In genomic region chr5:141207061-141207460, GRCm38 (mm10) we compare ENCODE assay signal across 13 mouse cellular contexts. TPM values are rescaled to one million over a fixed set of nuclear protein-coding genes. Genes with fewer than 3 reads are reported as not detected.
DNase-seq lines count a peak whose midpoint lies in the region; ATAC-seq lines count a peak whose summit lies in the region.
"Had no signal": no experiment of that assay in that cellular context is flagged by ENCODE, and none has a peak within 500 bp of the region (broad histone marks: within the 10 kb centered on the region; RNA-seq: fewer than 3 reads in every experiment).

No protein-coding gene starts in this region.

- ATAC-seq in CD4-positive, CD25-positive, alpha-beta regulatory T cell, adult 4 months, result no peak
- ATAC-seq: intestine, postnatal 0 days had no signal

- DNase-seq in cerebellum, postnatal 14 days, result peak; percentile 12 to 27
- no peak for DNase-seq in cerebellum, adult 9-10 months
- peak; percentile 9 to 43 for DNase-seq in frontal cortex, postnatal 25 days (ENCODE audit: low spot score in 2 of 2)
- peak; percentile 7 to 24 for DNase-seq in left cerebral cortex, adult 8-10 months (ENCODE audit: low spot score in 2 of 2)
- peak; percentile 4 for DNase-seq in right cerebral cortex, postnatal 4 days
- no peak for DNase-seq in heart, adult 8-10 months (ENCODE audit: low spot score)
- DNase-seq in gastrocnemius, postnatal 4 days (ENCODE audit: low spot score in 2 of 2), result no peak
- DNase-seq: B cell, adult 2 months; heart, postnatal 14 days had no signal

RNA-seq across cellular contexts. Expression of gene Sdk1, which starts 34.2 kb away (rescaled TPM):
- 10 to 100 TPM in 3 of 4 experiments, 1 to 10 TPM in 1; 8.6 to 11.7 (median 10.4) TPM for total RNA-seq in left cerebral cortex, adult 8-10 months (2022)
- 1 to 10 TPM in 2 of 4 experiments, under 1 TPM in 2; 0.63 to 1.6 (median 0.97) TPM for total RNA-seq in heart, adult 8-10 months (2022)
- total RNA-seq in gastrocnemius, postnatal 4 days (2021), result 10 to 100 TPM; 13.5 to 15.7 TPM
- polyA plus RNA-seq in CD4-positive, CD25-positive, alpha-beta regulatory T cell, adult 4 months (2017; shearing (Covaris generic)), result not detected
- polyA plus RNA-seq: erythroblast, embryonic 14.5 days; macrophage had no signal

Comparison
In these comparisons a context has a peak if more than half of its experiments do, and no peak if none do; other contexts are left out.
1. DNase-seq: peak in cerebellum, postnatal 14 days (2 of 2), frontal cortex, postnatal 25 days (2 of 2), left cerebral cortex, adult 8-10 months (2 of 2) and right cerebral cortex, postnatal 4 days (single experiment); none in cerebellum, adult 9-10 months (single experiment), heart, adult 8-10 months (single experiment) and gastrocnemius, postnatal 4 days (0 of 2).